Mouse (Mus musculus) liver, postnatal 0 days (tissue): ENCODE results near the gene Rho. TPM values are rescaled to one million over a fixed set of nuclear protein-coding genes. Genes with fewer than 3 reads are reported as not detected.

Source experiments
- ATAC-seq: fragments of 200-750 bp; cut with Nextera tagmentation; 2 replicates; pipeline ENCODE4 v1.8.0; 2017; ENCODE audit warnings: mild to moderate bottlenecking, moderate library complexity
- DNase-seq: peaks from one replicate; pipeline ENCODE4 v3.0.0-alpha.2; 2016
- H3K27ac ChIP-seq: fragments of 300-500 bp; sonication (generic); 2 replicates; pipeline ENCODE4 v1.5.1; 2014; ENCODE audit warnings: antibody characterized with exemption, moderate library complexity, mild to moderate bottlenecking, low read depth
- H3K27me3 ChIP-seq: fragments of 300-500 bp; sonication (generic); 2 replicates; pipeline ENCODE4 v1.6.1; 2014; ENCODE audit warnings: low read length, control low read depth, mixed read lengths; ENCODE audit not compliant: insufficient read depth
- H3K36me3 ChIP-seq: fragments of 300-500 bp; sonication (generic); replicated peaks from 2 replicates; pipeline ENCODE4 v1.6.1; 2014; ENCODE audit warnings: mild to moderate bottlenecking, control low read depth, low read length, moderate library complexity, mixed read lengths; ENCODE audit not compliant: insufficient read depth
- H3K4me1 ChIP-seq: fragments of 300-500 bp; sonication (generic); 2 replicates; pipeline ENCODE4 v1.6.1; 2014; ENCODE audit warnings: antibody characterized with exemption, mild to moderate bottlenecking, control low read depth; ENCODE audit not compliant: insufficient read depth
- H3K4me2 ChIP-seq: fragments of 300-500 bp; sonication (generic); 2 replicates; pipeline ENCODE4 v1.6.1; 2014; ENCODE audit warnings: low read depth, mild to moderate bottlenecking, low read length, moderate library complexity, mixed read lengths
- H3K4me3 ChIP-seq: fragments of 300-500 bp; sonication (generic); 2 replicates; pipeline ENCODE4 v1.5.1; 2014; ENCODE audit warnings: low read depth, low read length
- H3K9ac ChIP-seq: fragments of 300-500 bp; sonication (generic); replicated peaks from 2 replicates; pipeline ENCODE4 v1.6.1; 2014; ENCODE audit warnings: mild to moderate bottlenecking, moderate library complexity
- H3K9me3 ChIP-seq: fragments of 300-500 bp; sonication (generic); 2 replicates; pipeline ENCODE4 v1.6.1; 2016; ENCODE audit warnings: mild to moderate bottlenecking, control low read depth, low read length, mixed read lengths
- CTCF ChIP-seq: sonication (generic); IDR thresholded peaks from 2 replicates; pipeline ENCODE4 v1.5.1; 2016; ENCODE audit warnings: antibody characterized with exemption, low read depth
- EP300 ChIP-seq: IDR thresholded peaks from 2 replicates; pipeline ENCODE4 v1.6.1; 2016; ENCODE audit warnings: antibody characterized with exemption, low read depth, mild to moderate bottlenecking
- WGBS: fragments of 180-500 bp; shearing (Covaris S2); extraction: QIAGEN DNeasy Blood & Tissue Kit; methylation state at CpG from one replicate; pipeline ENCODE4 v1.1.7; 2014; ENCODE audit not compliant: insufficient replicate concordance; 5-methylcytosine and 5-hydroxymethylcytosine counted together
- polyA plus RNA-seq: library from polyadenylated mRNA; unstranded; fragments of >200 nt; fragmentation: Nextera tagmentation; extraction: Ambion mirVana; gene quantifications from 2 replicates; pipeline ENCODE4 v1.2.1, GENCODE M21; 2015

Rho gene
- polyA plus RNA-seq, 1 experiment from 2014 or later, result not detected

DNA sequence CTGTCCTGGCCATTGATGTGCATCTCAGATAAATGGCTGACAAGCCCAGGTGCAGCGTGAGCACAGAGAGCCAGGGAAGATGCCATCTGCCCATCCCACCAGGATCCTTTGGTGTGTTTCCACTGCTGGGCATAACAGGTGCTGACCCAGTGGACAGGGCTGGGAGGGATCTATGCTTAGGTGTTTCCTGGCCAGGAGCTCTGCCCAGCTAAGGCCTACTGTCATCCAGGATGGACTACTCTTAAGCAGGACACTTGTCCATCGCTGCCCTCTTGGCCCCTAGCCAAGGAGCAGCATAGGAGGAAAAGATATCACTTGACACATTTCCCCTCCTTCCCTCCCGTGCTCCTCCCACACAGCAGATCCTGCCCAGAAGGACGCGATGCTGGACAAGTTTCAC is 14.9 kb upstream of the Rho start:
- ATAC-seq (no peak), DNase-seq (no peak)
- Histone ChIP-seq H3K9me3 (no peaks in the 10 kb centered on the region), H3K27me3 (no peaks in the 10 kb centered on the region), H3K36me3 (no peaks in the 10 kb centered on the region), H3K4me3 (no peak overlapping the region), H3K9ac (no peak overlapping the region), H3K4me1 (no peaks in the 10 kb centered on the region), H3K27ac (no peak overlapping the region), H3K4me2 (no peak overlapping the region)
- no peak for TF ChIP-seq CTCF
- TF ChIP-seq EP300, result no peak
- WGBS, result 77% methylated on average over 5 of the region's 5 CpGs

- DNase-seq (no peak), ATAC-seq (no peak)
- H3K27ac ChIP-seq, result no peak overlapping the region
- H3K9ac ChIP-seq, result no peak overlapping the region
- WGBS, result 69% methylated on average over 1 of the region's 1 CpGs
- TF ChIP-seq CTCF (no peak), EP300 (no peak)
- no peak overlapping the region for H3K4me3 ChIP-seq
- no peaks in the 10 kb centered on the region for H3K36me3 ChIP-seq
- no peak overlapping the region for H3K4me2 ChIP-seq
- H3K27me3 ChIP-seq, result no peaks in the 10 kb centered on the region
- H3K9me3 ChIP-seq, result no peaks in the 10 kb centered on the region
- H3K4me1 ChIP-seq, result no peaks in the 10 kb centered on the region
Observed at GRCm38 (mm10) chr6:115918615-115919014, 12.9 kb upstream of the Rho start.

DNA sequence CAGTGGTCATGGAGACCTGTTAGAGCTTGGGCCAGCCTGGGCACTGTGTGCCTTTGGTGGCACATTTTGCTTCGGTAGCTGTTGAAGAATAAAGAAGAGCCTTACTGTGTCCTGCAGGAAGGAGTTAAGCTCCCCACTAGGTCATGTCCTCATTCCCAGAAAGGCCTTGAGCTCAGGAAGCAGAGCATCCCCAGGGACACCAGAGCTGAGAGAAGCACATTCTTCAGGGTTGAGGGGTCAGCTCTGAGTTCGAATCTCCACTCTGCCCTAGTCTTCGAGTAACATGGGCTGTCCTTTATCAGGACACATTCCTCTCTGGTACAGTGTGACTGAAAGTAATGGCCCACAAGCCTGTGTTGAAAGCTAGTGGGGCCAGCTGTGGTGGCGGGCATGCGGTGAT is 11.7 kb upstream of the Rho start:
- DNase-seq (no peak), ATAC-seq (no peak)
- H3K27me3 ChIP-seq, result no peaks in the 10 kb centered on the region
- 81% methylated on average over 5 of the region's 5 CpGs for WGBS
- H3K4me1 ChIP-seq, result no peaks in the 10 kb centered on the region
- no peak overlapping the region for H3K4me2 ChIP-seq
- H3K9me3 ChIP-seq, result no peaks in the 10 kb centered on the region
- H3K9ac ChIP-seq, result no peak overlapping the region
- no peak overlapping the region for H3K27ac ChIP-seq
- no peaks in the 10 kb centered on the region for H3K36me3 ChIP-seq
- no peak overlapping the region for H3K4me3 ChIP-seq
- TF ChIP-seq EP300, result no peak
- TF ChIP-seq CTCF, result no peak

DNA sequence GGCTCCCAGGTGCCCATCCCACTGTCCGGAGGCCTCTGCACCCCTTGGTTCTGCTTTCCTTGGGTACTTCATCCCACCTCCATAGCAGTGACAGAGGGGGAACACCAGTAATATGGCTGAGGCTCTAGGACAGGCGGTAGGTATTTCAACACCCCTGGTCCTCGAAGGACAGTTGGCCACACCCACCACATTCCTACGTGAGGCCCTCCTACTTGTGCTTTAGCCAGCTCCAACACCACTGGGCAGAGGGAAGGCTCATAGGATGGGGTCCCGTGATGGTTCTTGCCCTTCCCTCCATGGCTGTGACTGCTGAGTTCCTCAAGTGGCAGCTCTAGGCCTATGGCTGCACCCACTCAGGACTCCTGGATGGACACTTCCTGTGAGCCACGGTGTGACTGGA is 6.7 kb upstream of the Rho start:
- H3K36me3 ChIP-seq, result no peaks in the 10 kb centered on the region
- no peaks in the 10 kb centered on the region for H3K27me3 ChIP-seq
- H3K27ac ChIP-seq, result no peak overlapping the region
- no peaks in the 10 kb centered on the region for H3K9me3 ChIP-seq
- H3K4me1 ChIP-seq, result no peaks in the 10 kb centered on the region
- DNase-seq (no peak), ATAC-seq (no peak)
- H3K9ac ChIP-seq, result no peak overlapping the region
- 48% methylated on average over 6 of the region's 6 CpGs for WGBS
- no peak overlapping the region for H3K4me2 ChIP-seq
- no peak for TF ChIP-seq EP300
- TF ChIP-seq CTCF, result no peak
- H3K4me3 ChIP-seq, result no peak overlapping the region

DNA sequence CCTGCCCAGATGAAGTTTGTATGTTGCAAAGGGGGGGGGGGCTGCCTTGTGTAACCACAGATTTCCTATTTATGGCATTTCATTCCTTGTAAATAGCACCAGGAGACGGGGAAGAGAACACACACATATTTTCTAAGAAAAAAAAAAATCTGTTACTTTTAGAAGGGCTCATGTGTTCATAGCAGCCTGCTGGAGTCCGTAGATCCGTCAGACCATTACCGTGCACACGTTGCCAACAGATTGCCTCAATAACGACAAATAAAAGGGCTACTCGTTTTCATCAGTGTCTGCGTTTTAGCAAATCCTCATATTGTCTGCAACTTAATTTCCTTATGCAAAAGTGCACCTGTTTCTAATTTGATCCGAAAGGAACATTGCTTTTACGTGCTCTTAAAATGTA is 5.1 kb upstream of the Rho start:
- Histone ChIP-seq H3K27me3 (no peaks in the 10 kb centered on the region), H3K36me3 (no peaks in the 10 kb centered on the region), H3K9ac (no peak overlapping the region), H3K4me3 (no peak overlapping the region), H3K9me3 (no peaks in the 10 kb centered on the region), H3K27ac (no peak overlapping the region), H3K4me2 (no peak overlapping the region), H3K4me1 (no peaks in the 10 kb centered on the region)
- WGBS, result 80% methylated on average over 10 of the region's 10 CpGs
- no peak for TF ChIP-seq CTCF
- TF ChIP-seq EP300, result no peak
- no peak for DNase-seq
- ATAC-seq, result no peak

DNA sequence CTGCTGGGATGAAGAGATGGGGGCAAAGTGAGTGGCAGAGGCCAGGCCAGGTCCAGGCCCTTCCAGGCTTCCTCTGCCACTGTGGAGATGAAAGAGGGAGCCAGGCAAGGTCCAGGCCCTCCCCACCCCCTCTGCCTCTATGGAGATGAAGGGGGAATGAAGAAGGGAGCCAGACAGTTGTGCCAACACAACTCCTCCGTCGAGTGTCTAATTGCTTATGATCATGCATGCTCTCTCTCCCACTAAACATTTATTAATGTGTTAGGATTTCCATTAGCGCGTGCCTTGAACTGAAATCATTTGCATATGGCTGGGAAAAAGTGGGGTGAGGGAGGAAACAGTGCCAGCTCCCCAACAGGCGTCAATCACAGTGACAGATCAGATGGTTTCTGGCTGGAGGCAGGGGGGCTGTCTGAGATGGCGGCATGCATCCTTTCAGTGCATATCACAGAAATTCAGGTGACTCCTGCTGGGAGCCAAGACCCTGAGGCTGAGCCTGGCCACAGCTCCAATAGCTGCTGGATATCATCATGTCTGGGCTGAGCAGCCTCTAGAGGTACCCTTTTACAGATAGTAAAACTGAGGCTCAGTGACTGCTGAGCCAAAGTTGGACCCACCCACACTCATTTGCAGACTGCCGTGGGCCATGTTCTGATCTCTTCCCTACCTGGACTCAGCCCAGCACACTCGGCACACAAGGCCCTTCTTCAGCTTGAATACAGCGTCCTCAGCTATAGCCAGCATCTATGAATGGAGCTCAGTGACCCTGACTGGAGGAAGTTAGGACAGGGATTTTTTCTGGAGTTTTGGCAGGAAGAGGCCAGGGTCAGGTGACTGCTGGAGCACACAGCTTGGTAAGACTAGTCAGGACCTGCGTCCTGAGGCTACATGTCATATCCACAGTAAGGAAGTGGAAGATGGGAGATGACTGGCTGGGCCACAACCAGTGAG is 4.0 kb upstream of the Rho start:
- no peaks in the 10 kb centered on the region for H3K9me3 ChIP-seq
- no peak overlapping the region for H3K9ac ChIP-seq
- no peaks in the 10 kb centered on the region for H3K36me3 ChIP-seq
- ATAC-seq (no peak), DNase-seq (no peak)
- TF ChIP-seq EP300 (no peak), CTCF (no peak)
- H3K4me2 ChIP-seq, result no peak overlapping the region
- no peaks in the 10 kb centered on the region for H3K4me1 ChIP-seq
- H3K27me3 ChIP-seq, result no peaks in the 10 kb centered on the region
- H3K4me3 ChIP-seq, result no peak overlapping the region
- 71% methylated on average over 10 of the region's 10 CpGs for WGBS
- H3K27ac ChIP-seq, result no peak overlapping the region
